Mouse (Mus musculus) ES-E14 (cell line): ENCODE measurements at regions not wholly inside any gene's neighbourhood (a gene's known extent, or its start where the extent isn't known, plus 50 kb on each side); places are given as distances from the start of the nearest gene placed in this dataset.

Experiments
- CHD2 ChIP-seq: IDR thresholded peaks from 2 replicates; pipeline ENCODE4 v1.6.1; 2014; ENCODE audit warnings: mild to moderate bottlenecking, low read depth, low read length, inconsistent platforms
- ZC3H11A ChIP-seq: IDR thresholded peaks from 2 replicates; pipeline ENCODE4 v1.6.1; 2012; ENCODE audit warnings: low read depth, mild to moderate bottlenecking, inconsistent platforms, low read length, borderline replicate concordance
- ZNF384 ChIP-seq: IDR thresholded peaks from 2 replicates; pipeline ENCODE4 v1.6.1; 2012; ENCODE audit warnings: low read depth, low read length, inconsistent platforms

- TF ChIP-seq ZNF384 (no peak), CHD2 (no peak), ZC3H11A (no peak)
Measured at GRCm38 (mm10) chr2:106436136-106436535, 256.9 kb upstream of the Mpped2 start.
